Mouse (Mus musculus): Measurements from ENCODE around the gene Ccdc17. TPM values are rescaled to one million over a fixed set of nuclear protein-coding genes. Genes with fewer than 3 reads are reported as not detected.

The Ccdc17 gene
- polyA plus RNA-seq, 1 experiment: 0.20 TPM

DNA sequence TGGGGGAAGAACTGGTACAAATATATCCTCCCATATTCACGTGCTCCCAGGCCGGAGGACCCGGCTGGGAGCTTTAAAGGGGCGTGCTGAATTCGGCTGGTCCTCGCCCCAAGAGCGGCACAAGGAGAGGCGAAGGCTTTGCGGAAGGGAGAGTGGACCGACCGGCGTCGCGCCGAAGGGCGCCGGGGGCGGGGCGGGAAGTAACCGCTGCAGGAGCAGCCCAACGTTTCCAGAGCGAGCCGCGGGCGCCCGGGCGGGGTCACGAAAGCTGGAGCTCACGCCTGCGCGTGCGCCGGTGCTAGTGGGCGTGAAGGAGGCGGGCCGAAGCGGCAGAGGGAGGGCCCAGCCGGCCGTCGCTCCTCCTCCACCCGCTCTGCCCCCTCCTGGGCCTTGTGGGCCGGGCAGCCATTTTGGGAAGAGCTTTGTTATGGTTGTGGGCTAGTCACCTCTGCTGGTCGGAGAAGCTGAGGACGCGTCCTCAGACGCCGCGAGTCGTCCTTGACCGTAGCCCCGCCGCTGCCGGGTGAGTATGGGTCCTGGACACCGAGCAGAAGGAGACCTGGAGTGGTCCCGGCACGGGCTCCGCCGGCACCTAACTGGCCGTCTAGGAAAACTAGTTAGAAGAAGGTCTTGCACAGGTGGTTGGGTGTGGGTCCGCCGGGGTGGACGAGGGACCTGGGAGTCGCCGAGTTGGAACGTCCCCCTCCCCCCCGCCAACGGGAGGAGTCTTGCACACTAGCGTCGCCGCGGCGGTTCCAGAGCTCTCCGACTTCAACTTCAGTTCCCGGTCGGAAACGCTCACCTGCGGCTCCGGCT, 38.9 kb upstream of the Ccdc17 start, which contains the start of gene Gpbp1l1:
Gene Gpbp1l1 (plus strand): TSS at position 353 of the 816 bp plus-strand sequence.
- peaks cover 17% of the 10 kb centered on the region for H3K36me3 ChIP-seq (ENCODE audit: control insufficient read depth, insufficient read depth)
- TF ChIP-seq MAX (IDR thresholded peaks at IDR 0.05): peak; percentile 71
- TF ChIP-seq FOSL1 (IDR thresholded peaks at IDR 0.05; ENCODE audit: insufficient read depth, low read length, poor library complexity, severe bottlenecking): no peak
- TF ChIP-seq MYOG (IDR thresholded peaks at IDR 0.05; ENCODE audit: control insufficient read depth, extremely low read depth, insufficient read length): no peak
- H3K27me3 ChIP-seq (ENCODE audit: control insufficient read depth, insufficient read depth, insufficient read length): no peaks in the 10 kb centered on the region
- H3K79me2 ChIP-seq (ENCODE audit: control insufficient read depth, insufficient read depth): peaks cover 67% of the 10 kb centered on the region
- peaks cover 51% of the 10 kb centered on the region for H3K79me3 ChIP-seq (ENCODE audit: low read depth)
- peak within 1 kb of the TSS; percentile 70 for H3K4me3 ChIP-seq (ENCODE audit: insufficient read depth, poor library complexity, severe bottlenecking)
- peak within 1 kb of the TSS; percentile 83 for H3ac ChIP-seq (ENCODE audit: control insufficient read depth, insufficient read length, low read depth)

DNA sequence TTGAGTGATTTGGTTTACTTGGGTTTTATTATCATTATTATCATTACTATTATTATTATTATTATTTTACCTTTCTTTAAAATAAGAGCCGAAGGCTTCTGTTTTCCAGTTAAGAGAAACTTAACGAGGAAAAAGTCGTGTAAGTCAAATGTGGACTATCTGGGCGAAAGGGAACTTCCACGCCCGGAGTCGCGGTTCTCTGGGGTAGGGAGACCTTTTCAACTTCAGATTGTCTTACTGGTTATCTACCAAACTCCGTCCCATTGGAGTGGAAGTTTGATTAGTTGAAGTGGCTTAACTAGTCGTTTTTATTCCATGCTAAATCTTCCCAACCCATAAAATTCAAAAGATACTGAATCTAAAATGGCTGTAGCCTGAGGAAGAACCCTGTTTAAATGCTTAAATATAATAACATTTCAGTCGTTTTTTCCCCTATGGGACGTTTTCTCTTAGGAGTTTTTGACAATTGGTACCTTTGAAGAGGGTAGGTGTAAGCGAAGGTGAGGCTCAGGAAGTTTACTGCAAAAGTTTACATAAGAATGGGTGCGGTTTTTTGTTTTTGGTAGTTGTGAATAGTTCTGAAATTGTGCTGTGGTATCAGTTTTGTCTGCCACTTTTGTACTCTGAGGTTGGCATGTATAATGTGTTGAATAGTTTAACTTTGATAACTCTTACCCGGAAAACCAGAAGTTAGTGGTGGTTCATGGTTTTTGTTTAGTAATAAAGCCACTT, 38.1 kb upstream of the Ccdc17 start:
- peaks cover 75% of the 10 kb centered on the region for H3K79me2 ChIP-seq (ENCODE audit: control insufficient read depth, insufficient read depth)
- TF ChIP-seq MAX (IDR thresholded peaks at IDR 0.05) (no peak), CTCF (IDR thresholded peaks at IDR 0.05; ENCODE audit: control insufficient read depth, insufficient read depth, insufficient read length) (no peak), MYOG (IDR thresholded peaks at IDR 0.05; ENCODE audit: control insufficient read depth, extremely low read depth, insufficient read length) (no peak), CEBPB (IDR thresholded peaks at IDR 0.05; ENCODE audit: low read depth) (no peak)

DNA sequence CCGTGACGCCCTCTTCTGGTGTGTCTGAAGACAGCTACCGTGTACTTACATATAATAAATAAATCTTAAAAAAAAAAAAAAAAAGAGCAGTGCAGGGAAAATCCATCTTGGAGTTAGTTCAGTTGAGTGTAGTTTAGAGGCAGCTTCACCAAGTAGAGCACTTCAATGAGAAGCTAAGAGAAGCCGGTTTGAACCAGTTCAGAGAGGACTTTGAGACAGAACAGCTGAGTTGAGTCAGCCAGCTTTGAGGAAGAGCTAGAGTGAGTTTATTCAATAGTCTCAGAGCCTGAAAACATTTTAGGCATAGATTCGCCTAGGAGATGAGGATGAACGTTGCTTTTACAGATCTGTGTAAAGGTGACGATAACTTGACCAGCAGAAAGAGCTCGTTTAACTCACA, 661 bp upstream of the Ccdc17 start:
- no peak overlapping the region for H3K4me3 ChIP-seq (ENCODE audit: insufficient read depth, poor library complexity, severe bottlenecking)
- peaks cover 2% of the 10 kb centered on the region for H3K79me3 ChIP-seq (ENCODE audit: low read depth)
- no peaks in the 10 kb centered on the region for H3K27me3 ChIP-seq (ENCODE audit: control insufficient read depth, insufficient read depth, insufficient read length)
- H3K36me3 ChIP-seq (ENCODE audit: control insufficient read depth, insufficient read depth): peaks cover 64% of the 10 kb centered on the region
- H3ac ChIP-seq (ENCODE audit: control insufficient read depth, insufficient read length, low read depth): no peak overlapping the region
- TF ChIP-seq FOSL1 (IDR thresholded peaks at IDR 0.05; ENCODE audit: insufficient read depth, low read length, poor library complexity, severe bottlenecking) (no peak), MAX (IDR thresholded peaks at IDR 0.05) (no peak), CTCF (IDR thresholded peaks at IDR 0.05; ENCODE audit: control insufficient read depth, insufficient read depth, insufficient read length) (no peak), USF1 (IDR thresholded peaks at IDR 0.05; ENCODE audit: low read depth) (no peak), MYOD1 (IDR thresholded peaks at IDR 0.05; ENCODE audit: control insufficient read depth, insufficient read length, low read depth) (no peak), MYOG (IDR thresholded peaks at IDR 0.05; ENCODE audit: control insufficient read depth, extremely low read depth, insufficient read length) (no peak), CEBPB (IDR thresholded peaks at IDR 0.05; ENCODE audit: low read depth) (no peak)
- H3K79me2 ChIP-seq (ENCODE audit: control insufficient read depth, insufficient read depth): no peaks in the 10 kb centered on the region

More for the DNA sequence above, 38.1 kb upstream of the Ccdc17 start:
- H3K79me3 ChIP-seq (ENCODE audit: low read depth): peaks cover 58% of the 10 kb centered on the region
- no peaks in the 10 kb centered on the region for H3K27me3 ChIP-seq (ENCODE audit: control insufficient read depth, insufficient read depth, insufficient read length)
- H3K4me3 ChIP-seq (ENCODE audit: insufficient read depth, poor library complexity, severe bottlenecking): peak overlapping the region; percentile 70
- H3K36me3 ChIP-seq (ENCODE audit: control insufficient read depth, insufficient read depth): peaks cover 9% of the 10 kb centered on the region
- H3ac ChIP-seq (ENCODE audit: control insufficient read depth, insufficient read length, low read depth): peak overlapping the region; percentile 15

DNA sequence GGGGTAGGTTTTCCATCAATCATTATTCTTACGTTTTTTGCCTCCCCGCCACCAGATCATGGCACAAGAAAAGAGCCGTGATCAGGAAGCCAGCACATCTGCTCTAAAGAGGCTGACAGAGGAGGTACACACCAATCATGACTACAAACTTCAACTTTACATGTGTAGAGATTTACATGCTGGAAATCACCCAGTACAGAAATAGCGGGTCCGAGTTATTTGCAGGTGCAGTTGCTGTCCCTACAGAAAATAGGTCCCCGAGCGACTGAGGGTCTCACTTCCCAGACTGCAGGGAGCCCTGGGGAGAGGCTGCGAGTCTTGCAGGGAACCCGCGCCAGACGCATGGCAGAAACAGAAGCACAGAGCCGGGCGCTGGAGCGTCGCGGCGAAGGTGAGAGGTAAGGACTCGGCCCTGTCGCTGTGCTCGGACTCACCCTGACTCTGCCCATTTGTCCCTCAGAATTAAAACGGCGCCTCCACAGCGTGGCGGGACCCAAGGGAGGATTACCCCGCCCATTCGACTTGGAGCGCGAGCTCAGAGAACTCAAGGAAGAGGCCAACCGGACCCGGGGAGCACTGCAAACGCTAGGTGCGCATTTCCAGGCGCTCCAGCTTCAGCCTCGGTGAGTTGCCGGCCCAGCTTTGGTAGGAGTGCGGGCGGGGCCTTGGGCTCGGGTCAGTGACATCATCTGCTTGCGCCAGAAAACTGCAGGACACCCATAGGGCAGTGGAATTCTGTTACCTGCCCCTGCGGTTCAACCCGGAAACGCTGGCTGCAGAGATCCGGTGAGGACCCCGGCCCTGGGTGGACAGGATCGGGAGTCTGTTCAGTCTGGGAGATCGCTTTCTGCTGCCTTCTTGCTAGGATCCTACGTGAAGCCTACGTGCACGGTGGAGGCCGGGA, 776 bp downstream of the Ccdc17 start:
- no peaks in the 10 kb centered on the region for H3K27me3 ChIP-seq (ENCODE audit: control insufficient read depth, insufficient read depth, insufficient read length)

DNA sequence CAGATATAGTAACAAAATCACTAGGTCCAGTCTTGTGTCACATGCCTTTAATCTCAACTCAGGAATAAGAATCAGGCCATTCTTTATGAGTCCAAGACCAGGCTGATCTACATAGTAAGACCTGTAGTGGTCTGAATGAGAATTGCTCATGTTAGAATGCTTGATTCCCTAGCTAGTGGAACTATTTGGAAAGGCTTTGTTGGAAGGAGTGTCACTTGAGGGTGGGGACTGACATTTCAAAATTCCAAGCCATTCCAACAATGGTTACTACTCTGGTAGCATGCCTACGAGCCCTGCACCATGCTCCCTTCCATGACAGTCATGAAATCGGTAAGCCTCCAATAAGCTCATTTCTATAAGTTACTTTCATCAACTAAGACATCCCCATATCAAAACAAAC, 16.2 kb downstream of the Ccdc17 start:
- no peak for TF ChIP-seq FOSL1 (IDR thresholded peaks at IDR 0.05; ENCODE audit: insufficient read depth, low read length, poor library complexity, severe bottlenecking)
- Histone ChIP-seq H3K79me3 (ENCODE audit: low read depth) (peaks cover 26% of the 10 kb centered on the region), H3ac (ENCODE audit: control insufficient read depth, insufficient read length, low read depth) (no peak overlapping the region), H3K36me3 (ENCODE audit: control insufficient read depth, insufficient read depth) (peaks cover 99% of the 10 kb centered on the region), H3K4me3 (ENCODE audit: insufficient read depth, poor library complexity, severe bottlenecking) (no peak overlapping the region), H3K27me3 (ENCODE audit: control insufficient read depth, insufficient read depth, insufficient read length) (no peaks in the 10 kb centered on the region), H3K79me2 (ENCODE audit: control insufficient read depth, insufficient read depth) (peaks cover 88% of the 10 kb centered on the region)

More for the DNA sequence above, 776 bp downstream of the Ccdc17 start:
- H3K36me3 ChIP-seq (ENCODE audit: control insufficient read depth, insufficient read depth): peaks cover 64% of the 10 kb centered on the region
- H3ac ChIP-seq (ENCODE audit: control insufficient read depth, insufficient read length, low read depth): peak overlapping the region; percentile 45
- TF ChIP-seq CTCF (IDR thresholded peaks at IDR 0.05; ENCODE audit: control insufficient read depth, insufficient read depth, insufficient read length) (no peak), FOSL1 (IDR thresholded peaks at IDR 0.05; ENCODE audit: insufficient read depth, low read length, poor library complexity, severe bottlenecking) (no peak), USF1 (IDR thresholded peaks at IDR 0.05; ENCODE audit: low read depth) (no peak), MAX (IDR thresholded peaks at IDR 0.05) (no peak), MYOD1 (IDR thresholded peaks at IDR 0.05; ENCODE audit: control insufficient read depth, insufficient read length, low read depth) (no peak), MYOG (IDR thresholded peaks at IDR 0.05; ENCODE audit: control insufficient read depth, extremely low read depth, insufficient read length) (no peak), CEBPB (IDR thresholded peaks at IDR 0.05; ENCODE audit: low read depth) (no peak)
- peak overlapping the region; percentile 25 for H3K4me3 ChIP-seq (ENCODE audit: insufficient read depth, poor library complexity, severe bottlenecking)
- no peaks in the 10 kb centered on the region for H3K79me2 ChIP-seq (ENCODE audit: control insufficient read depth, insufficient read depth)
- H3K79me3 ChIP-seq (ENCODE audit: low read depth): peaks cover 5% of the 10 kb centered on the region
